Mouse (Mus musculus): ENCODE results near the gene Naglu.
"Not testable (repeated sequence)": the region's sequence is repeated elsewhere in the genome, so short reads cannot be mapped to it uniquely, and the experiment has no call there.

Naglu gene

DNA sequence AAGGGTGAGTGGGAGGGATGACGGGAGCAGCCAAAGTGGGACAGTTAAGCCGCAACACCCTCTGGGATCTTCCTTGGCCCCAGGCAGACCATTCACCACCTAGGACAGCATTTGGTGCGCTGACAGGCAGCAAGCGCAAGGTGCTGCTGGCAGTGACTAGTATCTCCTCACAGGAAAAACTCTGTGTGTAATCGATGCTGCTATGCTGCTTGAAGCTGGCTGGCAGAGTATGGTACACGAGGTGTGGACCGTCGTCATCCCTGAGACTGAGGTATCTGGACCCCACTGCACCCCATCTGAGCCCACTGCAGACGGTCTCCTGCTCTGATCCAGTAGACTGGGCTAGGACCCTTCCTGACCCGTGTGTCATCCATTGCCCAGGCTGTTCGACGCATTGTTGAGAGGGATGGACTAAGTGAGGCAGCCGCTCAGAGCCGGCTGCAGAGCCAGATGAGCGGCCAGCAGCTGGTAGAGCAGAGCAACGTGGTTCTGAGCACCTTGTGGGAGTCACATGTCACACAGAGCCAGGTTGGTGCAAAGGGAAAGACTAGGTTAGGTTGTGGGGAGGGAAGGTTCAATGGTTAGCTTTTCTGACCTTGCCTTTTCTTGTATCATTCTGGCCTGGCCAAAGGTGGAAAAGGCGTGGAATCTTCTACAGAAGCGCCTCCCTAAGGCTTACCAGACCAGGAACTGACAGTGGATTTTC lies 16.0 kb downstream of the Naglu start:
- DNase-seq, result no peak

DNA sequence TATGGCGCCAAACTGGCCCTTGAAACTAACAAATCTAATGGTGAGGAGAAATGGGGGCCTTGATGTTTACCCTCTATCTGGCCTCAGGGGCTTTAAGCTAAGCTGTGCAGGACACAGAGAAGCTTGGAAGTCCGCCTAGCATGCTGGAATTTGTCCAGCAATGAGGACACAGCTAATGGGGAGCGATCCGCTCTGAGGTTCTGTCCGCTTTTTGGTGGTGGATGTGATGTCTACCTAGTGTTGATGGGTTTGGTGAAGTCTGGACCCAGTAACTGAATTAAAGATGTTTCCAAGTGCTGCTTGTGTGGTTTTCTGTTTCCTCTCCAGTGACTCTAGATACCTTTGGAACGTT lies 16.5 kb downstream of the Naglu start:
- DNase-seq, result no peak

GRCm38 (mm10) chr11:101086756-101087681 lies 17.2 kb downstream of the Naglu start, which contains the start of gene Mlx:
Gene Mlx, plus strand, starts transcription at chr11:101087277.
- peak; percentile 92 to 93 for DNase-seq

DNA sequence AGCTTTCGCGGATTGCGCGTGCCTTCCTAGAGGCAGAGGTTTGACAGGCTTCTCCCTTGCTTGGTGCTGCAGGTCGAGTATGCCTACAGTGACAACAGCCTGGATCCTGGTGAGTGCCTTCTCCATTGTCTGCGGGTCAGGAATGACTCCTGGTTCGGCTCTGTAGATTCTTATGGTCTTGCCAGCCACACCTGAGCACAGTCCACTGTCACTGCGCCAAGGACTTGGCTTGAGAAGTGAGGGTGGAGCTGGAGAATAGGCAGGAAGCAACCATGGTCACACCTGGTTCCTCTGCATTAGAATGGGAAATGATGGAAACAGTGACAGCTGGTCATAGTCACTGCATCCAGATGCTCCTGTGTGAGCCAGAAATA lies 17.9 kb downstream of the Naglu start:
- no peak for DNase-seq

- DNase-seq, result no peak
Observed at GRCm38 (mm10) chr11:101089931-101090330, 20.1 kb downstream of the Naglu start.

DNA sequence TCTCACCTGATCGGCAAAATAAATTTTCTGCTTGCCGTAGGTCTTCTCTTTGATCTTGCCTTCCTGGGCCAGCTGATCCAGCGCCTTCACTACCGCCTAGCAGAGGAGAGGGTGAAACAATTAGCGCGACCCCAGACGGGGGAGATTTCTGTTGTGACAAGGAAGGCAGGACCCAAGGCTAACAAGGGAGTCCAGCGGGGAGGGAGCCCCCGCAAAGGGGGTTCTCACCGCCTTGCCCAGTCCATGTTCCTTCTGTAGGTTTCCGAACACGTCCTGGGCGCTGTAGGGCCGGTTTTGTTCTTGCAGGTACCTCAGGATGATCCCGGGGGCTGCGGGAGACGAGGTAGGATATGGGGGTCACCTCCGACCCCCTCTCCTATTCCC lies 25.1 kb downstream of the Naglu start:
- no peak for DNase-seq

DNA sequence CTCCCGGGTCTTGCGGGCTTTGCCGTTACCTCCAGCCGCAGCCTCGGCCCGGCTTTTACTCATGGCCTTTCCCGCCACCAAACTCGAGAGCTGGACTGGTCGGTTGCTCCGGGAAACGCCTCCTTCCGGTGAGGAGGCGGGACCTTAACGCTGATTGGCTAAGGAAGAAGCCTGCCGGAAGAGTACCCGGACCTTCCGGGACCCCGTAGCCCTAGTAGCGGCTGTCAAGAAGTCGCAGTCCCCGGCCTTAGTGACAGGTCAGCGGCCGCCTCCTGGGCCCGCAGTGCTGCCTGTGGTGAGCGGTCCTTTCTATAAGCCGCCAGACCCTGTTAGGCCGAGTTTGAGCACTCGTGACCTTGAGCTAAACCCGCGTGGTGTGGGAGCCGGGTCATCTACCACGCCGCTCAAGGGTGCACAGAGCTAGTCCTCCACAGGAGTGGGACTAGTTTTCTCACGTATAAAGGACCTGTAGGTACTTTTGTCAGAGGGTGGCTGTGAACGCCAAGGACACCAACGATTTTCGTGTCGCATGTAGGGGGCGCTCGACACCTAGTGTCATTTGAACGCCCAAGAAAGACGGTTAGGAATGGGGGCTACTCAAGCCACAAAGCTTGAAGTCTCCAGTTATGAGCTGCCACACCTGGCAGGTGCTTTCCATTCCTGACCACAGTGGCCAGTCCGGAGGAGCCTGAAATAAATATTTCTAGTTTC lies 25.7 kb downstream of the Naglu start, which contains the start of gene Psmc3ip:
Gene Psmc3ip, minus strand, starts transcription at position 123 of the 711 bp plus-strand sequence.
- DNase-seq, result peak; percentile 96

DNA sequence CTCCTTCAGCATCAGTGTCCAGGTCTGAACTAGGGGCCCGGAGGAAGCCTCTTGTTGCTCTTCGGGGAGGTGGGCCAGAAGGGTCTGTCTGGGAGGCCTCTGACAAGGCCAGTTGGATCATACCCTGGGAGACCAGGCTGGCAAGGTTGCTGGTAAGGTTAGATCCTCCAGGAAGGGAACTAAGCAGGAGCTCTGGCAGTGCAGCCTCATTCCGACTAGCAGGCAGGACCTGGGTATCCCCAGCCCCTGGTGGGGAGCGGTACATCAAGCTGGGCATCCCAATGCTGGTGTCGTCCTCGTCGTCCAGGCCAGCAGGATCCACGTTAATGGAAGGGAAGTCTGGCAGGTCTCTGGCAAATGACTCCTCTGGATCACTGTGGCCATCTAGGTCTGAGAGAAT lies 28.4 kb downstream of the Naglu start:
- no peak for DNase-seq

- no peak for DNase-seq
Observed at GRCm38 (mm10) chr11:101103011-101103410, 33.2 kb downstream of the Naglu start.

DNA sequence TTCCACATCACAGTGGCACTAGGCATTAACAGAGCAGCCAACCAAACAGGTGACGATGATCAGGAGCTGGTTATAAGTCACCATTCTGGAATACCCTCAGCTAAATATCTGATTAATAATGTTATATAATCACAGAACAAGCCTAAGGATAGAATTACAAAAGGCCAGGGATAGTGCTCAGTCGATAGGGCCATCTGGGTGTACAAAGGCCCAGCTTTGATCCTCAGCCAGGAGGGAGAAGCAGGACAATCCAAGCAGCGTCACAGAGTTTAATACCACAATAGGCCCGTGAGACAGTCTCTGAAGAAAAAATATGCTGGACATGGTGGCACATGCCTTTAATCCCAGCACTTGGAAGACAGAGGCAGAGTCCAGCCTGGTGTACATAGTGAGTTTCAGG lies 39.5 kb downstream of the Naglu start:
- DNase-seq, result no peak

GRCm38 (mm10) chr11:101110708-101111107 lies 40.9 kb downstream of the Naglu start:
- no peak for DNase-seq

- no peak for DNase-seq
Observed at GRCm38 (mm10) chr11:101111178-101111577, 41.4 kb downstream of the Naglu start.

DNA sequence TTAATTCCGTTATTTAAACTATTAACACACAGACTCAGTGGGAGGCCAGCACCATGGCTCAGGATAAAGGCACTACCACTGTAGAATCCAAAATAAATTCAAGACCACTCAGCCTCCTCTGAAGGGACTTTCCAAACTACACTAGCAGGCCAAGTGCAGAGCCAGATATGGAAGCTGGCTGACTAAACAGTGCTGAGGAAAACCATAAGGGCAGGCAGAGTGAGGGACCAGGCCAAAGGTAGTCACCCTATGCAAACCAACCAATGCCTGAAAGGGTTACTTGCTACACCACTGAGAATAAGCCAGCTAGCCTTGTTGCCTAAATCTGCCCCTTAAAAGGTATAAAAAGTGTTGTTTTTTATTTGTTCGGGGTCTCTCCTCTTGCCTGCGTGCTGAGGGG lies 42.4 kb downstream of the Naglu start:
- DNase-seq, result no peak

DNA sequence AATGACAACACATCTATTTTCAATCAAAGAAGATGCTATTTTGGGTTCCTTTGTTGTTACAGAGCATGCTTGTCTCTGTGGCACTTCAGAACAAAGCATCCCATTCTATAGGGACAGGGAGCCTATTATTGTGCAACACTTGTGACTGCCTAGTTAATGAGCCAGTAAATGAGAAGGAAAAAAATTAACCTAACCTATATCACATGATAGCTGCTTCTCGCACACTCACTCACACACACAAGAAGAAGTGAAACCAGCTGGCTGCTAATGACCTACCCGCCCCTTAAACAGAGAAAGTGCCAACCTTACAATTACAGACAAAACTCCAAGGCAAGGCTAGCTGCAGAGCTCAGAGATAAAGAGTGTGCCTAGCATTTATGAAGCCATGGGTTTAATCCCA lies 45.8 kb downstream of the Naglu start:
- no peak for DNase-seq

- DNase-seq, result no peak
Observed at GRCm38 (mm10) chr11:101118105-101118504, 48.3 kb downstream of the Naglu start.

DNA sequence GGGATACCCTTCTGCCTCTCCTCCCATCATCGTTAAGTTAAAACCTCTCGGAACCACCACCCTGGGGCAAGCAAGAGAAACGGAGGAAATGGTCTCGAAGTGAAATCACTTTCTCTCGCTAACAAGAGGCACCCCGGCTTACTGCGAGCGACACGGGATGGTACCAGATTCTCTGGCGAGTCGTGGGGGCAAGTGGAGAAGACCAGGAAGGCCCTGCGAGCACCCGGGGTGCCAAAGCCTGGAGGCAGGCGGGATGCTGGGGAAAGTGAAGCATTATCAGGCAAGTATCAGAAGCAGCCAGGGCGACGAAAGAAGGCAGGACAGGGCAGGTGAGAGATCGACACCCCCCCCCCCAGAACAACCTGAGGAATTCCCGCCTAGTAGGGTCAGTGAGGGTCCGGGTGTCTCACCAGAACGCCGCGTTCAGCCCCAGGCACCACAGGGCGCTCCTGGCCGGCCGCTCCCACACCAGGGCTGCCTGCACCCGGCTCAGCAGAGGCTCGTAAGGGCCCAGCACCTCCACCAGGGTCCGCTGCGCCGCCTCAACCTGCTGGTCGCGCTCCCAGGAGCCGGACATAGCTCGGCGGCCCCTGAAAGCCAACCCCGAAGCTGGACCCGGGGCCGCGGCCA lies 49.4 kb downstream of the Naglu start:
- no peak for DNase-seq

DNA sequence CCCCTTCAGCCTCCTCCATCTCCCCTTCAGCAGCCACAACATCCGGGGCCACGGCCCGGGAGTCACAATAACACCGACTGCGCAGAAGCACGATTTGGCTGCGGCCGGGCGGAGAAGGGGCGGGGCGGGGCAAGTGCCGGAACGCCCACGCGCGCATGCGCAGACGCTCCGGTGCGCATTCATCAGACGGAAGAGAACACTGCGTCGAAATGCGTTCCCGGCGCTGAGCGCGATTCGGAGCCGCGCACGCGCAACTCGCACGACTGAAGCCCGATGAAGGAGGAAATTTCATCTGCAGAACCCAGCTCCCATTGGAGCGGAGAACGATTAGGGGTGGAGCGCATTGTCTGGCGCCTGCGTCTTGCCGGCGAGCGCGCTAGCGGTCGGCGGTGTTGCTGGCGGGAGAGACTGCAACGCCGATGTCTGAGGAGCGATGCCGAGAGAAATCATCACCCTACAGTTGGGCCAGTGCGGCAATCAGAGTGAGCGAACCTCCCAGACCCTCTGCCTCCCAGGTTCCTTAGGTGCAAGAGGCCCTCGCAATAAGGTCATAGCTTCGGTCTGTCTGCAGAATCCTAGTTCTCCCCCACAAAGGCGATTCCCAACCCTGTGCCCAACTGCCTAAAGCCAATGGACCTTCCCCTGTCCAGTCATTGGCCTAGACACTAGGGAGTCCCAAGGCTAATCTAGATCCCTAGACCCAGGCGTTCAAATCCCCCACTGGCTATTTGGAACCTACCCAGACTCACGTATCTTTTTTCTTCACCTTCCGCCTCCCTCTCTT lies 50.1 kb downstream of the Naglu start, which contains the start of the genes Retreg3 and Tubg1:
Gene Retreg3, minus strand, starts transcription at position 133 of the 784 bp plus-strand sequence.
Gene Tubg1, plus strand, starts transcription at position 178 of the 784 bp plus-strand sequence.
- peak; percentile 99 to 100 for DNase-seq

DNA sequence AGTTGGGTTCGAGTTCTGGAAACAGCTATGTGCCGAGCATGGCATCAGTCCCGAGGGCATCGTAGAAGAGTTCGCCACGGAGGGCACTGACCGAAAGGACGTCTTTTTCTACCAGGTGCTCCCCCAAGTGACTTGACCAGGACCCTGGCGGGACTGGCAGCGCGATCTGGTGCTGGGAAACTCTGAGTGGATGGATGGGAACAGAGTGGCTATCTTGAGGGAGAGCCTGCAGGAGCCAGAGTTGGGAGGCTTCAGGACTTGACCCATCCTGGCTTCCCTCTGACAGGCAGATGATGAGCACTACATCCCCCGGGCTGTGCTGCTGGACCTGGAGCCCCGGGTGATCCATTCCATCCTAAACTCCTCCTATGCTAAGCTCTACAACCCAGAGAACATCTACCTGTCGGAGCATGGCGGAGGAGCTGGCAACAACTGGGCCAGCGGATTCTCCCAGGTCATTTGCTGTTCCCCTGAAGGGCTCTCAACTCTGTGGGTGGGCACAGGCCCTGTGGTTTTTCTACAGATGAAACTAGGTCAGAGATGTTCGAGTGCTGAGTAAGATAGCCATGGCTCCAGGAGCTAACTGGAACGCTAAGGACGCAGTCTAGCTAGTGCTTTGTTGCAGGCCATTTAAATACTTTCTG lies 50.9 kb downstream of the Naglu start:
- DNase-seq, result no peak

DNA sequence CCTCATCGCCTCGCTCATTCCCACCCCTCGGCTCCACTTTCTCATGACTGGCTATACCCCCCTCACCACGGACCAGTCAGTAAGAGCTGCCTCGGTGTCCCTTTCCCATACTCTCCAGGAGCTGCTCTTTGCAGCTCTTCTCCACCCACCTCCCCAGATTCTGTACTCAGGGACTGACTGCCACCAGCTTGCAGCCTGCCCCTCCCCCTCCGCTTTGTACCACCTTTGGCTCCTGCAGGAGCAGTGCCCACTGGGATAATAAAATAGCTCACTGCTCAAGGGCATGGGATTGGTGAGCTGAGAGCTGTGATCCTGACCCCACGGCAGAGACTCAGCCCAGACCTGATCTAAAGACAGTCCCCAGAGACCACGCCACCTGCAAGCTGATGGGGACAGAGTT lies 54.7 kb downstream of the Naglu start:
- not testable (repeated sequence) for DNase-seq

- DNase-seq, result not testable (repeated sequence)
Observed at GRCm38 (mm10) chr11:101125008-101125407, 55.2 kb downstream of the Naglu start.

GRCm38 (mm10) chr11:101127075-101127474 lies 57.3 kb downstream of the Naglu start:
- no peak for DNase-seq

All from lung, postnatal 4 days (tissue).